Mouse (Mus musculus) left cerebral cortex, adult 2 months (tissue): ENCODE results near the gene Rhob. TPM values are rescaled to one million over a fixed set of nuclear protein-coding genes. Genes with fewer than 3 reads are reported as not detected.
"Not testable (repeated sequence)": the region's sequence is repeated elsewhere in the genome, so short reads cannot be mapped to it uniquely, and the experiment has no call there.

ENCODE experiments used
- DNase-seq, 2 experiments: peaks; one replicate each; pipeline ENCODE4 v3.0.0; 2021 to 2022; ENCODE audit warnings: low spot score in 2 of 2, mixed read lengths in 1 of 2; ENCODE audit errors: extremely low spot score in 1 of 2
- H3K27ac ChIP-seq: fragments of 200-600 bp; 2 replicates; pipeline ENCODE4 v1.8.1; 2022
- H3K4me3 ChIP-seq: fragments of 200-600 bp; 2 replicates; pipeline ENCODE4 v1.8.1; 2022
- CTCF ChIP-seq: fragments of 200-600 bp; IDR thresholded peaks from 2 replicates; pipeline ENCODE4 v1.8.1; 2022; ENCODE audit warnings: antibody characterized with exemption, mild to moderate bottlenecking, moderate library complexity
- intact Hi-C: fragments of 180-260 bp; cut with DNase I; formaldehyde crosslinking; loops from one replicate; pipeline ENCODE4 v1.15.1; 2025
- total RNA-seq, 2 experiments: library from RNA; stranded (reverse); gene quantifications; 2 replicates each; pipeline ENCODE4 v1.2.3; 2021

Rhob gene
- total RNA-seq, 2 experiments from 2014 or later: 283 to 310 TPM

DNA sequence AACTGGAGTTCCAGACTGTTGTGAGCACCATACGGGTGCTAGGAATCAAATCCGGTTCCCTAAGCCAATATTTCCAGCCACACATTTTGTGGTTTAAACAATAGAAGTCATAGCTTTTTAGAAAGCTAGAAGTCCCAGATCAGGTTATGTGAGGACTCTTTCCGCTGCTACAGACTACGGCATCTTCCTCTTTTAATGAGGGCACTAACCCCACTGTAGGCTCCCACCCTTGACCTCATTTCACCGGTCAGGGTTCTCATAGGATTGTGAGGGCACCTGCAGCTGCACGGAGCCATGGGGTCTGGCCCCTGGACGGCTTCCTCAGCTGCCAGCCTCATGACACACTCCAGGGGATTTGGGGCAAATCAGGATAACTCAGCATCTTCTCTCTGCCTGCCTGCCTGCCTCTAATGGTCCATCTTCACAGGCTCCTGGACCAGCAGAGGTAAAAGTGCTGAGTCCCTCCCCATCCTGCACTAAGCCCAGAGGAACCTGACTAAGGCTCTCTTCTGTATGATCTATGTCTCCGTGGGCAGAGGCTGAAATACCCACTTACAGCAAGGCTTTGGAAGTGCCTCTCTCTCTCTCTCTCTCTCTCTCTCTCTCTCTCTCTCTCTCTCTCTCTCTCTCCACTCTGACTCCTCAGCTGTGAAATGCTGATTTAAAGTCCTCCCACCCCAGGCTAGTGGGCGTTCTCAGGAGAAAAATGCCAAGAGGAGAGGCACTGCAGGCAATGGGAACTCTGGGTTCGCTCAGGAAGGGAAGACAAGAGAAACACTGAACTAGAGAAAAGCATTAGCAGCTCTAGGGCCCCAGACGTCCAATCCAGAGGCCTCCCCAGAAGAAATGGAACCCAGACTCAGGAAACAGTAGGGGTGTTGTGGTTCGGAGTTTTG is 32.5 kb downstream of the Rhob start:
- Histone ChIP-seq H3K27ac (peak overlapping the region; percentile 86), H3K4me3 (no peak overlapping the region)
- DNase-seq: peak; percentile 61 to 69
- intact Hi-C loops: loop anchor here (5.0 kb wide), 1 partner anchor 55 kb away; no protein-coding TSS in a partner anchor
- no peak for TF ChIP-seq CTCF

DNA sequence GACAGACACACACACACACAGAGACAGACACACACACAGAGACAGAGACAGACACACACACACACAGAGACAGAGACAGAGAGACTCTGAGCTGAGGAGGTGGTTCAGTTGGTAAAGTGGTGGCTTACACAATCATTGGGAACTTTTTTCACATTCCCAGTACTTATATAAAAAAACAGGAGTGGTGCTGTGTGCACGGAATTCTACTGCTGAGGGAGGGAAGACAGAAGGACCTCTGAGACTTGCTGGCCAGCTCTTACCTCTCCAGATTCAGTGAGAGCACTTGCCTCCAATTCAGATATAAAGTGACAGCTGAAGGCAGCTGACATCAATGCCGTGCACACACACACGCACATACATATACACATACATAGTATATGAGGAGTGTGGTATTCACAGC is 34.1 kb downstream of the Rhob start:
- H3K4me3 ChIP-seq: no peak overlapping the region
- DNase-seq: no peak
- H3K27ac ChIP-seq: peak overlapping the region; percentile 86
- no peak for TF ChIP-seq CTCF
- intact Hi-C loops: loop anchor here (1.0 to 5.0 kb wide), 4 partner anchors 15 to 120 kb away; no protein-coding TSS in a partner anchor

DNA sequence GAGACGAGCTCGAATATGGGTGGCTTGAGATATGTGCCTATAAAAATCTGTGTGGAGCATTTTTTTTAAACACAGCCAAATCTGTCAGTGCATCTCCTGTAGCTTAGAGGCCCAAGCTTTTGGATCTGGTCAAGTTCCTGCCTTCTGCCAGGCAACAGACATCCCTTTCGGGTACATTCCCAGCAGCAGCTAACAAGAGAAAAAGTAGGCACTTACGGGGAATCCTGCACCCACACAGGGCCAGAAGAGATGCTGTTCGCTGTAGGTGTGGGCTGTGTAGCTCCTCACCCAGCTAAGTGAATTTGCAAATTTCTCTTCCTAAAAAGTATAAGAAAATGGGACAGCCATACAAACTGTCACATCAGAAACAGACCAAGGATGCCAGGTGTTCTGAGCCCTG is 34.8 kb downstream of the Rhob start:
- intact Hi-C loops: loop anchor here (1.0 to 5.0 kb wide), 4 partner anchors 14 to 120 kb away; no protein-coding TSS in a partner anchor
- no peak for TF ChIP-seq CTCF
- Histone ChIP-seq H3K27ac (peak overlapping the region; percentile 81), H3K4me3 (no peak overlapping the region)
- peak; percentile 39 to 51 for DNase-seq

DNA sequence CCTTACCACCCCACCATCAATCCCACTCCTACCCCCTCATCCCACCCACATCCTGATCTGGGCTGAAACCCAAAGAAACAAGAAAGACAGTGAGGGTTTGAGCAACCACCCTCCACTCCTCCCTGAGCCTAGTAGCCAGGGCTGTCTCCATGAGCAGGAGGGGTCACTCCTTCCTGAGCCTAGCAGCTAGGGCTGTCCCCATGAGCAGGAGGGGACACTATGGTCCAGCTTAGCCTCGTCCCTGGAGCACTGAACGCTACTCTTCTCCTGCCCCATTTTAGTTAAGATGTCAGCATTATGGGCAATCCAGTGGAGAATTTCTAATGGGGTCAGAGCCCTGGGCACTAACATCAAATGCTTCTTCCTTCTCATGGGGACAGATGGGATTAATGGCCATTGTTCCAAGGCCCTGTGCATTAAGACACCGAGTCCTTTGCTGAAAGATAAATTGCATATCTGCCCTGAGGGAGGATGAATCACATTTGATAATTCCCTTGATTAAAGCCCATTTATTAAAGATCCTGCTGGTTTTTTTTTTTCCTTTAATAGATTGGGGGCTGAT is 36.1 kb downstream of the Rhob start:
- TF ChIP-seq CTCF: no peak
- Histone ChIP-seq H3K27ac (peak overlapping the region; percentile 61; the same call in 1 of the 2 replicates), H3K4me3 (no peak overlapping the region)
- intact Hi-C loops: loop anchor here (2.0 kb wide), 1 partner anchor 13 kb away; no protein-coding TSS in a partner anchor
- no peak for DNase-seq

DNA sequence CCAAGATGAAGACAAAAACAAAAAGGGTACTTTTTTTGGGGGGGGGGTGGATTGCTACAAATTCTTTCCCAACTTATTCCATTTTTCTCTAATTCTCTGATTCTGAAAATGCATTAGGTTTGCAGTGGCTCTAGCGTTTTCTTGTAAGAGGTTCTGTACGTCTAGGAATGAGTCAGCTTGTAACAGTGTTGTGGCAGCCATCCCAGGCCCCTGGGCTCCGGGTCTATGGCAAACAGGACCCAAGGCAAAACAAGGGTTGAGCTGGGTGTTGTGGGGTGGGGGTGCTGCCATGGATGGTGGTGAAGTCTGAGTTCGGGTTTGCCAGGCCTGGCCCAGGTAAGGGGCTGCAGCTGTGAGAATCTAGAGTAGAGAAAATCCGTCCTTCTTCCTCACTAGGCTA is 37.3 kb downstream of the Rhob start:
- intact Hi-C loops: no loop called here
- TF ChIP-seq CTCF: no peak

DNA sequence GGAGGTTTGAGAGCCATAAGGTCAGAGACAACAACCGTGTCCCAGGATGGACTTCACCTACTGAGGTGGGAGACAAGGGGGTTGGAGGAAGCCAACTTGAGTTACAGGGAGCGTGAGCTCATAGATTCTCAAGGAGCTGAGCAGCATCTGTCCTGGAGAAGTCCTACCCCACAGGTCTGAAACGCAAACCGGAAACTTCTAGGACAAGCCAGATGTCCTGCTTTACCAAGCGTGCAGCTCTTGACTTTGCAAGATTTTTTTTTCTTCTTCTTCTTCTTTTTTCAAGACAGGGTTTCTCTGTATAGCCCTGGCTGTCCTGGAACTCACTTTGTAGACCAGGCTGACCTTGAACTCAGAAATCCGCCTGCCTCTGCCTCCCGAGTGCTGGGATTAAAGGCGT is 38.2 kb downstream of the Rhob start:
- intact Hi-C loops, DNase-seq, H3K4me3 ChIP-seq, H3K27ac ChIP-seq: not testable (repeated sequence)

More for the DNA sequence above, 37.3 kb downstream of the Rhob start:
- H3K27ac ChIP-seq: no peak overlapping the region
- no peak overlapping the region for H3K4me3 ChIP-seq
- no peak for DNase-seq

DNA sequence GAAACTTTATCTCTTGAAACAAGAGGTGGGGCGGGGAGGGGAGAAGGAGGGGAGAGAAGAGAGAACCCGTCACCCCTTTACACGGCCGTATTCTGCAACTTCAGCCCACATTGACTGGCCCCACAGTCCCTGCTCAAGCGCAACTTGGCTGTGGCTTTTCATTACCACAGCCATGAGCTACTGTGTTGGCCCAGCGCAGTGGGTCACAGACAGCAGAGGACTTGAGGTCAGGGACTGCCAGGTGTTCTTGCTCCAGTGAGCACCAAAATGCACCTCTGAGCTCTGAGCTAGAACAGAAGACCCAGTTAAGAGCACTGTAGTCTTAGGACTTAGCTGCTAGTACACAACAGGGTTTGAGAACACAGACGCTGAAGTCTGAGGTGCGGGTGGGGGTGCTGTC is 41.4 kb downstream of the Rhob start:
- no peak for DNase-seq
- TF ChIP-seq CTCF: no peak
- Histone ChIP-seq H3K4me3 (no peak overlapping the region), H3K27ac (no peak overlapping the region)
- intact Hi-C loops: no loop called here

DNA sequence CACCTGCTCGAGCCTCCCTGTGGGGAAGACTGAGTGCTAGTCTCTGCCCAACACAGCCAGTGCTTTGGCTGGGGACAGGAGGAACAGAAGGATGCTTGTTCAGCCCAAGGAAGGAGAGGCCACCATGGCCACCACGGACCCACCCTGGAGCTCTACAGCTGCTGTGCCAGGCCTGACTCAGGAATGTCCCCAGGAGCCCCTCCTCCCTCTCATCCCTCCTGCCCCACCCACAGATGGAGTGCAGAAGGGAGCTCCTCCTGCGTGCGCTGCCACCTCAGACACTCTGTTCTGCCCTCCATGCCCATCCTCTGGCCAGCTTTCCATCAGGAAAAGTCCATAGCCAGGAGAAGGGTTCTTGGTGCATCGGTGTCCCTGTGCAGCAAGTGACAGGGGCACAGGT is 42.8 kb downstream of the Rhob start:
- intact Hi-C loops: no loop called here
- no peak overlapping the region for H3K27ac ChIP-seq
- no peak for TF ChIP-seq CTCF
- no peak for DNase-seq
- no peak overlapping the region for H3K4me3 ChIP-seq

DNA sequence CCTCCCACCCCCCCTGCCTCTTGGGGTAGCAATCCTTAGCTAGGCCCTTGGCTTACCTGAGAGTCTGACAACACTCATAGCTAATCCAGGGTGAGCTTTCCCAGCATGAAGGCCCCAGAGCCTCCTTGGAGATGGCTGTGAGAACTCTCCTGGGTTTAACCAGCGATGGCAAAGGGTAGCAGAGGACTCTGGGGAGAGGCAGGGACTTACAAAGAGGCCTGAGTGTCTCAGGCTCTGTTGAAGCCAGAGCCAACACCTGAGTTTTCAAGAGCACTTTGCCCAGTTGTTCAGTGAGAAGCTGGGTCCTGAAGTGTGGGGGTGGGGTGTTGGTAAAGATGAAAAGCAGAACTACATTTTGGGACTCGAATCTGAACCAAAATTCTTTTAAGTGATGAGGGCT is 44.8 kb downstream of the Rhob start:
- intact Hi-C loops: loop anchor here (2.0 kb wide), 2 partner anchors 90 to 128 kb away; no protein-coding TSS in a partner anchor
- no peak overlapping the region for H3K4me3 ChIP-seq
- no peak overlapping the region for H3K27ac ChIP-seq
- no peak for TF ChIP-seq CTCF
- no peak for DNase-seq

DNA sequence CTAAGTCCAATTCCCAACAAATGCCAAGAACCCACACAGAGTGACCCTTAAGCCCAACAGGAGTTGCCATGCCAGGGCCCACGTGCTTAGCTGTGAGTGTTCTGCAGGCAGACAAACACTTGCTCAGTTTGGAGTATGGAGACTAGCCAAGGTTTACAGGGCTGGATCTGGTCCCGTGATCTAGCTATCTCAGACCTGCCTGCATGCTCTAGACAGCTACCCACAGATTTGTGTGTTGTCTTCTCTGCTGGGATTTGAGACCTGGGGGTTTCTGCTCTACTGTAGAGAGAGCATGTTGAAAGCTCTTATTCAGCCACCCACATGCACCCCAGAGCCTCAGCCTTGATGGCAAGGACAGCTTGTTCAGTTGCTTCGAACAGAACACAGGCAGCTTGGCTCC is 45.3 kb downstream of the Rhob start:
- Histone ChIP-seq H3K27ac (peak overlapping the region; percentile 44), H3K4me3 (no peak overlapping the region)
- peak; percentile 33 to 36 for DNase-seq
- no peak for TF ChIP-seq CTCF
- intact Hi-C loops: loop anchor here (2.0 kb wide), 2 partner anchors 90 to 128 kb away; no protein-coding TSS in a partner anchor

DNA sequence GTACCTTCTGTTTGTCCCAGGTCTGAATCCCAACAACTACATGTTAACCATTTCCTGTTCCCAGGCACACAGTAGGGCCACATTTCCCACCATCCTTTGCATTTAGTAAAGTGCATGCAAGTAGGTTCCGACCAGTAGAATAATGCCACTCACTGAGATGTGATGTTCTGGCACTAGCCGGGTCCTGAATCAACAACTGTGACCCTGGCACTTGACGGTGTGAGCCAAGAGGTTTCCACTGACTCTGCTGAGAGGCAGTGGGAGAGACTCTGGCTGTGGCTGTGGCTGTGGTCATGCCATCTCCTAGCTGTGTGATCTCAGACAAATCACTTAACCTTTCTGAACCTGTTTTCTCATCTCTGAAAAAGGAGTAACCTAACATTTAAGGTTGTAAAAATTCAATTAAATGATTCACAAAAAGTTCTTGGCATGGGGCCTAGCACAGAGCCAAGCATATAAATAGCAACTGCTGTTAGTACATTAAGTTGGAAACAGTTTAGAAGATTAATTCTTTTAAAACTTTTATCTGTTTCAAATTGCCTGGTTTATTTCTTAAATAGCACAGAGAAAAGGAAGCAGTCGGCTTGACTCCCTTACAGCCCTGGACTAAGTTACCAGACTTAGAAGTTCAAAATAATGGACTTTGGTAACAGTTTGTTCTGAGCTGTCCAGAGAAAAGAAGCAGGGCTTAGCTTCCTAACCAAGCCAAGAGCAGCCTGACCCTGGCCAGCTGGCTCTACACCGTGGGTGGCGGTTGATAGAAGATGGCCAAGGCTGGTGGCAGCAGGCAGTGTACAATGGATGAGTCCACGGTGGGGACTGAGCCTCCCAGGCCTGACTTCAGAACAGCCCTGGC is 46.8 kb downstream of the Rhob start:
- H3K27ac ChIP-seq: peak overlapping the region; percentile 7
- intact Hi-C loops: loop anchor here (1.0 kb wide), 1 partner anchor 43 kb away; no protein-coding TSS in a partner anchor
- DNase-seq: peak in 1 of 2 experiments; percentile 40
- H3K4me3 ChIP-seq: no peak overlapping the region
- TF ChIP-seq CTCF: no peak
